Mouse (Mus musculus) heart, postnatal 0 days (tissue): ENCODE data around the gene Dnajc14. TPM values are rescaled to one million over a fixed set of nuclear protein-coding genes. Genes with fewer than 3 reads are reported as not detected.
A peak's percentile ranks its signal among the peaks of the same experiment; 100 is the strongest.
"Not testable (repeated sequence)": the region's sequence is repeated elsewhere in the genome, so short reads cannot be mapped to it uniquely, and the experiment has no call there.

Source experiments
- ATAC-seq: fragments of 200-750 bp; cut with Nextera tagmentation; 2 replicates; pipeline ENCODE4 v1.8.0; 2017; ENCODE audit warnings: low read depth, moderate number of reproducible peaks, moderate library complexity; ENCODE audit not compliant: insufficient read depth
- DNase-seq: peaks from one replicate; pipeline ENCODE4 v3.0.0-alpha.2; 2016; ENCODE audit warnings: low spot score
- H3K27ac ChIP-seq: fragments of 300-500 bp; sonication (generic); 2 replicates; pipeline ENCODE4 v1.5.1; 2014; ENCODE audit warnings: low read depth, mild to moderate bottlenecking
- H3K27me3 ChIP-seq: fragments of 300-500 bp; sonication (generic); 2 replicates; pipeline ENCODE4 v1.6.1; 2014; ENCODE audit warnings: low read length, mixed read lengths; ENCODE audit not compliant: control insufficient read depth, insufficient read depth
- H3K36me3 ChIP-seq: fragments of 300-500 bp; sonication (generic); replicated peaks from 2 replicates; pipeline ENCODE4 v1.6.1; 2014; ENCODE audit warnings: low read length, mixed read lengths; ENCODE audit not compliant: control insufficient read depth, insufficient read depth
- H3K4me1 ChIP-seq: fragments of 300-500 bp; sonication (generic); 2 replicates; pipeline ENCODE4 v1.6.1; 2014; ENCODE audit warnings: antibody characterized with exemption; ENCODE audit not compliant: control insufficient read depth, insufficient read depth
- H3K4me2 ChIP-seq: fragments of 300-500 bp; sonication (generic); 2 replicates; pipeline ENCODE4 v1.6.1; 2014; ENCODE audit warnings: low read depth, mild to moderate bottlenecking, low read length, moderate library complexity
- H3K4me3 ChIP-seq: fragments of 300-500 bp; sonication (generic); 2 replicates; pipeline ENCODE4 v1.5.1; 2014; ENCODE audit warnings: low read depth, low read length
- H3K9ac ChIP-seq: fragments of 300-500 bp; sonication (generic); replicated peaks from 2 replicates; pipeline ENCODE4 v1.6.1; 2014; ENCODE audit warnings: low read depth, low read length, mixed read lengths
- H3K9me3 ChIP-seq: fragments of 300-500 bp; sonication (generic); replicated peaks from 2 replicates; pipeline ENCODE4 v1.6.1; 2016; ENCODE audit warnings: low read length; ENCODE audit not compliant: control insufficient read depth
- CTCF ChIP-seq: IDR thresholded peaks from 2 replicates; pipeline ENCODE4 v1.5.1; 2016; ENCODE audit warnings: antibody characterized with exemption, control low read depth, low read depth
- EP300 ChIP-seq: IDR thresholded peaks from 2 replicates; pipeline ENCODE4 v1.6.1; 2016; ENCODE audit warnings: antibody characterized with exemption, low read depth
- WGBS: fragments of 180-500 bp; shearing (Covaris S2); extraction: QIAGEN DNeasy Blood & Tissue Kit; methylation state at CpG from one replicate; pipeline ENCODE4 v1.1.7; 2014; 5-methylcytosine and 5-hydroxymethylcytosine counted together
- polyA plus RNA-seq: library from polyadenylated mRNA; unstranded; fragments of >200 nt; fragmentation: Nextera tagmentation; extraction: Ambion mirVana; gene quantifications from 2 replicates; pipeline ENCODE4 v1.2.1, GENCODE M21; 2015
- total RNA-seq: library from RNA; depleted of rRNA; stranded (reverse); fragments of >200 nt; gene quantifications from 2 replicates; pipeline ENCODE4 v1.2.3, GENCODE M21; 2014; ENCODE audit warnings: low replicate concordance

Dnajc14 gene
- total and polyA plus RNA-seq, 2 experiments from 2014 or later = 29.7 to 29.8 TPM

GRCm38 (mm10) chr10:128821358-128822056 is 17.6 kb downstream of the Dnajc14 start, which contains the start of gene Ormdl2:
TSS of gene Ormdl2 (minus strand) at chr10:128821645.
- Histone ChIP-seq H3K36me3 (peaks cover 35% of the 10 kb centered on the region), H3K27me3 (no peaks in the 10 kb centered on the region), H3K9me3 (no peaks in the 10 kb centered on the region), H3K4me2 (peak within 1 kb of the TSS; percentile 69), H3K9ac (peak within 1 kb of the TSS; percentile 76), H3K4me1 (peaks cover 10% of the 10 kb centered on the region), H3K27ac (peak within 1 kb of the TSS; percentile 59; the same call in 1 of the 2 replicates), H3K4me3 (peak within 1 kb of the TSS; percentile 83)
- DNase-seq (peak; percentile 100), ATAC-seq (peak; percentile 99)
- peak; percentile 99 for TF ChIP-seq EP300
- no peak for TF ChIP-seq CTCF
- 0% methylated on average over 46 of the region's 46 CpGs for WGBS

DNA sequence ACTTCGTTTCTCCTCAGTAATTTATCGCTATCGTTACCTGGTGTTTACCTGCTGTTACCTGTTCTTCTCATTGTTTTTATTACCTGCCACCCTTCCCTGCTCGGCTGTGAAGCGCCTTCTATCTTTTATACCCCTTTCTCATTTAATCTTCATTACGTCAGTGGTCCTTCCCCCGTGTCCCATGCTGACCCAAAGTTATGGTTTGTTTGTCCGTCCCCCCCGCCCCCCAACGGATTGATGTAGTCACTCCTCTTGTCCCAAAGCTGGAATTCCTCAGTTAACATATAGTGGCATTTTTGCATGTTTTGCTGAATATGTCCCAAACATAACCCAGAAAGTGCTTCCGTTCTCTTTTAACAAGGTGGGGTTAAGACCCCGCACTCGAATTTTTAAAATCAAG is 18.3 kb downstream of the Dnajc14 start:
- Histone ChIP-seq H3K9me3 (no peaks in the 10 kb centered on the region), H3K36me3 (peaks cover 31% of the 10 kb centered on the region), H3K4me3 (peak overlapping the region; percentile 83), H3K27ac (peak overlapping the region; percentile 59; the same call in 1 of the 2 replicates), H3K9ac (peak overlapping the region; percentile 76), H3K4me2 (peak overlapping the region; percentile 69), H3K27me3 (no peaks in the 10 kb centered on the region), H3K4me1 (peaks cover 10% of the 10 kb centered on the region)
- ATAC-seq = no peak
- WGBS = 2% methylated on average over 13 of the region's 13 CpGs
- no peak for DNase-seq
- TF ChIP-seq CTCF = no peak
- no peak for TF ChIP-seq EP300

GRCm38 (mm10) chr10:128823087-128823486 is 19.2 kb downstream of the Dnajc14 start:
- 77% methylated on average over 4 of the region's 4 CpGs for WGBS
- H3K27me3 ChIP-seq, H3K9ac ChIP-seq, H3K27ac ChIP-seq, DNase-seq, H3K4me1 ChIP-seq, H3K9me3 ChIP-seq, ATAC-seq: not testable (repeated sequence)
- Histone ChIP-seq H3K4me2 (peak overlapping the region; percentile 69; the same call in 1 of the 2 replicates), H3K4me3 (peak overlapping the region; percentile 83; the same call in 1 of the 2 replicates), H3K36me3 (peaks cover 21% of the 10 kb centered on the region)

GRCm38 (mm10) chr10:128823821-128824220 is 20.0 kb downstream of the Dnajc14 start:
- H3K27ac ChIP-seq = no peak overlapping the region
- H3K9ac ChIP-seq = no peak overlapping the region
- H3K9me3 ChIP-seq = no peaks in the 10 kb centered on the region
- 96% methylated on average over 9 of the region's 9 CpGs for WGBS
- TF ChIP-seq EP300 = no peak
- TF ChIP-seq CTCF = no peak
- no peak for DNase-seq
- no peaks in the 10 kb centered on the region for H3K27me3 ChIP-seq
- no peak overlapping the region for H3K4me2 ChIP-seq
- H3K4me1 ChIP-seq = peaks cover 10% of the 10 kb centered on the region
- no peak overlapping the region for H3K4me3 ChIP-seq
- ATAC-seq = no peak
- H3K36me3 ChIP-seq = peaks cover 16% of the 10 kb centered on the region

GRCm38 (mm10) chr10:128837400-128837799 is 33.5 kb downstream of the Dnajc14 start:
- no peak overlapping the region for H3K9ac ChIP-seq
- TF ChIP-seq CTCF (no peak), EP300 (no peak)
- H3K4me1 ChIP-seq = no peaks in the 10 kb centered on the region
- no peak overlapping the region for H3K27ac ChIP-seq
- ATAC-seq (no peak), DNase-seq (no peak)
- no peak overlapping the region for H3K4me3 ChIP-seq
- peaks cover 39% of the 10 kb centered on the region for H3K36me3 ChIP-seq
- no peaks in the 10 kb centered on the region for H3K9me3 ChIP-seq
- no peaks in the 10 kb centered on the region for H3K27me3 ChIP-seq
- H3K4me2 ChIP-seq = no peak overlapping the region

DNA sequence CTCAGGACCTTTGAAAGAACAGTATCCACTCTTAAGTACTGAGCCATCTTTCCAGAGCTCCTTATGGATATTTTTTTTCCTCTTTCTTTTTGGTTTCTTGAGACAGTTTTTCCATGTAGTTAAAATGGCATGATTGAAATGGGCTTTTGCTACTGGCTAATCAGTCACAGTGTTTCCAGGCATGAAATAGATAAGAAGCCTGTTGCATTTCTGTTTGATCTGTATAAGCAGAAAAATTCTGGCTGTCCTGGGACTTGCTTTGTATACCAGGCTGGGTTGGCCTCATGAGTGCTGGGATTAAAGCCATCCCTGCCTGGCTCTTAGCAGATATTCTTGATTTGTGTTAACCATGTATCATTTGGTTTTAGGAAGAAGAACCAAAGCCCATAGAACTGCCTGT is 35.6 kb downstream of the Dnajc14 start:
- no peak for ATAC-seq
- H3K36me3 ChIP-seq = peaks cover 39% of the 10 kb centered on the region

More for the DNA sequence above, 35.6 kb downstream of the Dnajc14 start:
- Histone ChIP-seq H3K4me3 (no peak overlapping the region), H3K9me3 (no peaks in the 10 kb centered on the region), H3K27me3 (no peaks in the 10 kb centered on the region), H3K9ac (no peak overlapping the region), H3K4me2 (no peak overlapping the region), H3K4me1 (no peaks in the 10 kb centered on the region), H3K27ac (no peak overlapping the region)
- DNase-seq = no peak
- no peak for TF ChIP-seq CTCF
- TF ChIP-seq EP300 = no peak
